Mouse (Mus musculus) splenic B cell, adult 2 months (primary cell): ENCODE measurements around the gene Gm20738.
"Not testable (repeated sequence)": the region's sequence is repeated elsewhere in the genome, so short reads cannot be mapped to it uniquely, and the experiment has no call there.

Source experiments
- DNase-seq: peaks from one replicate; pipeline ENCODE4 v3.0.0-alpha.2; 2011; ENCODE audit warnings: low read depth, low spot score
- H3K27me3 ChIP-seq: 2 replicates; pipeline ENCODE4 v1.6.1; 2012; ENCODE audit warnings: mild to moderate bottlenecking, low read length, moderate library complexity, mixed read lengths; ENCODE audit not compliant: control insufficient read depth, poor library complexity, insufficient read depth, severe bottlenecking
- H3K36me3 ChIP-seq: 2 replicates; pipeline ENCODE4 v1.6.1; 2012; ENCODE audit warnings: mild to moderate bottlenecking, low read length, moderate library complexity, mixed read lengths; ENCODE audit not compliant: control insufficient read depth, poor library complexity, insufficient read depth, severe bottlenecking

Gene Gm20738

GRCm38 (mm10) chrY:37957511-37957910 is at the start of gene Gm20738:
Gm20738 (plus strand) TSS chrY:37957811.
- H3K27me3 ChIP-seq, DNase-seq, H3K36me3 ChIP-seq: not testable (repeated sequence)
